Mouse (Mus musculus): ENCODE measurements at regions not wholly inside any gene's neighbourhood (a gene's known extent, or its start where the extent isn't known, plus 50 kb on each side); places are given as distances from the start of the nearest gene placed in this dataset.
"Not testable (repeated sequence)": the region's sequence is repeated elsewhere in the genome, so short reads cannot be mapped to it uniquely, and the experiment has no call there.

DNA sequence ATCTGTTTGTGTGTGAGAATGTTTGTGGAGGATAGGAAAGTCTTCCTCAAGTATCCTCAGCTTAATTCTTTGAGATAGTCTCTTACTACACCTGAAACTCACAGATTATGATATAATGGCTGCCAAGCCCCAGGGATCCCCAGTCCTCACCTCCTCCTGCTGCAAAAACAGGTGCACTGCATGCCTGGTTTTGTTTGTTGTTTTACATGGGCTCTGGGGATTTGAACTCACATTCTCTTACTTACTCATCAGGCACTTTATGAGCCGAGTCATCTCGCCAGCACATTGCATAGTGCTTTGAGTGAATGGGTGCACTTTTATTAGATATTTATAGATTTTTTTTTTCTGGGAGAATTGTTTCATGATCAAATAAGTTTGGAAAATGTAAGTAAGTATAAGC is 56.3 kb downstream of the Mterf1b start:
- DNase-seq, result no peak

DNA sequence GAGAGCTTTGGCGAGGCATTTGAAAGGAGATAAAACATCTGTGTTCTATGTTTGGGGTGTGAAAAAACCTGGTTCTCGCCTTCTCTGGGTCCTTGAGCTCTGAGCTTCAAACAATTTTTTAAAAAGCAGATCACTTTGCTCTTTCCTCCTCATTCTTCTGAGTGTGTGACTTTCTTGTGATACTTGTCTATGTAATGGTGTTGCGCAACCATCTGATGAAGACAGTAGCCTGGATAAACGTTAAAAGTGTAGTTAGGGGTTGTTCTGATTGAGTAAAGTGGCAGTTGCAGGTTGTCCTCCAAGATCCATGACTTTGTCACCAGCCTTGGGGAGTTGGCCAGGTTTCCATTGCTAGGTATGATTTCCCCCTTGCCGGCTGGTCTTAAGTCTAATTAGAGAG is 62.1 kb downstream of the Mterf1b start:
- not testable (repeated sequence) for DNase-seq

DNA sequence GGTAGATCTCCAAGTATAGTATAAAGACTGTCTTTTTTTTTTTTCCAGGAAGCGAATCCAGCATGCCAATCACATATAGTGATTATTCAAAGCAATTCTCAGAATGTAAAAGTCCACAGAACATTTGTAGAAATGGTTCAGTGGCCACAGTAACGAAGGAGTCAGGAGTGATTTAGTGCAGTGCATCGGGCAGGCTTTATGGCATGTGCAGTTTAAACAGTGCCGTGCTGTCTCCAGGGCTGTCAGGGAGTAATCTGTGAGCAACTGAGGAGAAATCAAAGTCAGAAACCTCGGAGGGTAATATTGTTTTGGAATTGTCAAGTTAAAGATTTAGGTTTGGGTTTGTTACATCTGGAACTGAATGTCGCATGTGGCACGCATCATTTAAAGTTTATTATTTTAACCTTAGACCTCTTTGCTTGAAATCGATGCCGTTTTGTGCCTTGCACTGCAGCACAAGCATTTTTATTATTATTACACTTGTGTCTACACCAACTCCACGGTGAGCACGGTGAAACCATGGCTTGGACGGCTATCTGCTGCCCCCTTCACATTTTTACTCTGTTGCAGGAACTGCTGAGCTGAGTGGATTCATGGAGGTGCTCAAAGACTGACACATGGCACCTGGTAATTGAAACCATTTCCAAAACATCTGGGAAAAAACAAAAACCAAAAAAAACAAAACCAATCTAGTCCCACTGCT is 65.0 kb downstream of the Mterf1b start:
- DNase-seq, result no peak

DNA sequence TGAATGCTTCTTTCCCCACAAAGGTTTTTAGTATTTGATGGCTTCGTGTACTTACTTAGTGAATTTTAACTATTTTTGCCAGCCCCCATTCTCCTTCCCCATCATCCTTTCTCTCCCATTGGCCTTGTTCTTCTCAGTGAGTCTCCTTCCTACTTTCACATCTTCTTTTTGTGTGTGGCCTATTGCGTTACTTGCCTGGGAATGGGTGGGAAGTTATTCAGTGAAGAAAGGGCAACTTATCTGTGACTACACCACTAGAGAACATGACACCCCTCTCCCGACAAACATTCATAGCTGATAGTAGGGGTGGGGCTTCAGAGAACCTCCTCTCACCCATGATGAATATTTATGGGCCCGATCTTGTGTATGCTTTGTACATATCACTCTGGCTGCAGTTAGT is 67.1 kb downstream of the Mterf1b start:
- DNase-seq, result no peak

DNA sequence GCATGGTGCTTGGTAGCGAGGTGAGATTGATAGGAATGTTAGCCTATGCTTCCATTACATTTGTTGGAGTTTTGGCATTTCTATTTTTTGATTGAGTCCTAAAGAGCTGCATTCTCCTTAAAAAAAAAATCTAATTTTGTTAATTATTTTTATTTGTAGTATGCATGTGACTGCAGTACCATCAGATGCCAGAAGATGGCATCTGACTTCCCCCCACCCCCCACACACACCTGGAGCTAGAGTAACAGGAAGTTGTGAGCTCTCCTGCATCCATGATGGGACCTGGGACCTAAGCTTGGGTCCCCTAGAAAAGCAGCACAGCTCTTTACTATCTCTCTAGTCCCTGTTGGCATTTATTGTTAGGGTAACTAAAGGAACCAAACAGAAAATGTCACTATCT is 70.5 kb downstream of the Mterf1b start:
- DNase-seq, result no peak

DNA sequence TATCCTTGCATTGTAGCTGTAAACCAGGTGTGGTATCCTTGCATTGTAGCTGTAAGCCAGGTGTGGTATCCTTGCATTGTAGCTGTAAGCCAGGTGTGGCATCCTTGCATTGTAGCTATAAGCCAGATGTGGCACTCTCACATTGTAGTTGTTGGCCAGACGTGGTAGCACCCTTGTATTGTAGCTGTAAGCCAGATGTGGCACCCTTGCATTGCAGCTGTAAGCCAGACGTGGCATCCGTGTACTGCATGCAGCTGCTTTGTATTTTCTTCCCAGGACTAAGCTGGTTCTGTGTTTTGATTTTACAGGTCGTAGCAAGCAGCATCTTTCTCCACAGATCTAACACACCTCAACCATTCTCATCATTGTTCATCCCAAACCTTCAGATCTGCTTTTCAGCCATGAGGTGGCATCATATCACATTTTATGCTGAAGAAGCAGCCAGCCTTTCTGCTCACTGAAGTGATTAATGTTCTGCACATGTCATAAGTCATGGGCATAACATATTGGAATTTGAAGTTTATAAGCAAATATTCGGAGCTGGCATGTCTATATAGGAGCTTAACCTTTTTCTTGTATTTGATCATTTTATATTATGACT is 71.5 kb downstream of the Mterf1b start:
- DNase-seq, result peak; percentile 8

DNA sequence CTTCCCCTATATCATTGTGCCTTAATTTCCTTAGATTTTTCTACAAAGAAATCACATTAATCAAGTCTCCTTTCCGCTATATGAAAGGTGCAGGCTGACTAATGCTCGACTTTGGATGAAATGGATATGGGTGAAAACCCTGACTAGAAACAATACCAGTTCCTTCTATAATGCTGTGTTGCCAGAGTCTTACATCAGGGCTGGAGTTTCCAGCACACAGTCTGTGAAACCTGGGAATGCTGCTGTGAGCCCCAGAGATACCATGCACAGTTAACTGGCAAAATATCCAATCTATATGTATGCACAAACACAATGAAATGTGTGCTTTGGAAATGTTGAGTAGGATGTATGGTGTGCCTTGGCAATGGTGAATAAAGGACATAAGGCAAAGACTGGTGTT is 75.5 kb downstream of the Mterf1b start:
- no peak for DNase-seq

DNA sequence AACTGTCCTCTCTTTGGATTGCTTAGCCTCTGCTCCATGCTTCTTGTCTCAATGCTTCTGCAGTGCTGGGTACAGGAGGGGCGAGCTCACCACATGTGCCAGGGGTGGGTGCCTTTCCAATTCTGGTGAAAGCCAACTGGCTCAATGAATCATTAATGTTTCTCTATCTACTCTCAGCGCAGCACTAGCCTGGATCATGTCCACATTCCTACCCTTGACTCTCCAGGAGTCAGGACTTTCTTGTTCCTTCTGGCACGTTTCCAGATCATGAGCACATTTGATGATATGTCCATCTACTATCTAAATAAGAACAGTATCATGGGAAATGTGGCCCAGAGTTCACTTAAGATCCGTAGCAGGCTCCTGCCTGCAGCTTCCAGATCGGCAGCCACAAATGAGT is 80.8 kb downstream of the Mterf1b start:
- DNase-seq, result no peak

DNA sequence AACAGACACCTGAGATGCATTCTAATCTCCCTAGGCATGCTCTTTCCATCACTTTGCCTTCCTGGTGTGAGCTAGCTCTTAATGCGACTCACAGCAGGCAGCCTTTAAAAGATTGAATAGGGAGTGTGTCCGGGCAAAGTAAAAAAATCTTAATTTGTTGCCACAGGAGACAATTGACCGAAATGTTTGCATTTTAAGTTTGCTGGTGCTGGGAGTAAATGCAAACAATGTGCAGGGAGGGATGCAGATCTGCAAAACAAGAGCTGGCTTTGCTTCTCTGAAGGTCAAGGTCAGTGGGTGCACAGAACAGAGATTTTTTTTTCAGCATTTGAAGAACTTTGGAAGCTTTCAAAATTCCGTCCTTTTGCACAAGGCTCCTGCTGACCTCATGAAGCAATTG is 111.4 kb downstream of the Mterf1b start:
- no peak for DNase-seq

DNA sequence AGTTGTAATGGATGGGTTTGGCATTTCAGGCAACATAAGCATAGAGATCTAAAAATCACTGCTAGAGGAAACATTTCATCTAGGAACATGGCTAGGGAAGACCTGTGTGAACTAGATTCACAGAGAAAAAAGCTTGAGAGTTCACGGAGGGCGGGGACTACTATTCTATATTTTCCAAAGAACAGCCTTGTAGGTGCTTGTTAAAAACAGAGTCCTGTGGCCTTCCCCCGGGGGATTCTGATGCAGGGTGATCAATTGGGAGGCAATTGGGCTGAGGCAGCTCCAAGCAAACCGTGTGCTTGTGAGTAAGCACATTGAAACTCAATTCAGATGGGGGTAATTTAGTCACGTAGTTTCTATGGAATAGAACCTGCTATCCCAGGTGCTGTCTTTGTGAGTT is 112.0 kb downstream of the Mterf1b start:
- DNase-seq, result no peak

DNA sequence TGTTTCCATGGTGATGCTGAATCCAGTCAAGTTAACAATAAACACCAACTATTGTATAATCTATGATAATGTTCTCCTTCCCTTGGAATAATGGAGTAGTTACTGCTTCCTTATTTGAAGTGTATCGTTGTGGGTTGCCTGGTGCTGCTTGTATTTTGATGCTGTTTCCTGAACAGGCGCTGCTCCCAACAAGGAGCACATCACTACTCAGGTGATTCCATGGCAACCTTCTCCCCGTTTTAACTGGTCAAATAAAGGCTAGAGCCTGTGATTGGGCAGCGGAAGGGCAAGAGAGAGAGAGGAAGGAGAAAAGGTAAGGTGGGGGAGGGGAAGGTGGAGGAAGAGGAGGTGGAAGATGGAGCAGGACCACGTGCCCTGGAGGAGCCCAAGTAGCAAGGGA is 116.3 kb downstream of the Mterf1b start:
- DNase-seq, result no peak

DNA sequence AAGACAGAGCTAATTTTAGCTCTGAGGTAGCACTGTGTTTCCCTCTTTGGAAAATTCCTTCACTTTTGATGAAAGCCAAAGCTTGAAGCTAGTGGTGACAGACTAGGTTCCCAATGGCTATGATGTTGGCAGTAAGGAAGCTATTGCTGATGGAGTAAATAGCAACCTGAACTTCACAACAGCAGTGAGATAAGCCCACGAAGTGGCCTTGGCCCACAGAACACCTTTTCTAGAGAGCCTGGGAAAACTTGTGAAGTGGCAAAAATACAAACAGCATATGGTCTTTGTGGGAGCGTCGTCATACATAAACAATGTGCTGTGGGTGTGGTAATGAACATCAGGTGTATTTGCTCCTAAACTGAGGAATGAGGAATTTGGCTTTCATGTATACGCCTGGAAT is 119.0 kb downstream of the Mterf1b start:
- no peak for DNase-seq

DNA sequence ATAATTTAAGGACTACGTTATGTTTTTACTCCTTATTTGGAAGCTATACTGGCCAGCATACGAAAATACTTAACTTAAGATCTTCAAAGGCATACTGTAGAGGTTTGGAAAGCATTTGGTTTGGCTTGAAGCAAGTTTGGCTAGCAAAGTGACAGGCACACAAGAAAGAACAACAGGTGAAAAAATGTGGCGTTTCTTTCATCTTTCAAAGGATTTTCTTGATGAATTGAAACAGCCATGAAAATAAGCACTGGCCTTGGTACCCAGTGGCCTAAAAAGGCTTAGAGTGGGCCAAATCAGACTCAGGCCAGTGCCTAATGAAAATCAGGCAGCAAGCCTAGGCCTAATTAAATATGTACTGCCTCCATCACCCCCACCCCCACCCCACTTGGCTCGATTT is 119.4 kb downstream of the Mterf1b start:
- no peak for DNase-seq

DNA sequence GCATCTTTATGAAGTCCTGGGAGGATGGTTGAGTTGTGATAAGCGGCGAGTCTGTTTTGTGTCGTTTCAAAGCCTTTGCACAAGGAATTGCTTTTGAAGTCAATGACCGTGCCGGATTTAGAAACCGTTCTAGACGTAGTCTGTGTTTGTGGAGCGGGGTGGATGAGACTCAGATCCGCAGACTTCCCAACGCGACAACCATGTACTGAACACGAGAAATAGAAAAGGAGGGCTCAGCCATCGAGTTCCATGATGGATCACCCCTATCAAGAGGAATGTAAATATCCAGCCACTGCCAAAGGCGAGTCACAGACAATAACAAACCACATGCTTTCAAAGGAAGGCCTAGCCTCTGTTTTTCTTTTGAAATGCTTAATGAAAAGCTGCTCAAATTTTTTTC is 120.5 kb downstream of the Mterf1b start:
- DNase-seq, result no peak

DNA sequence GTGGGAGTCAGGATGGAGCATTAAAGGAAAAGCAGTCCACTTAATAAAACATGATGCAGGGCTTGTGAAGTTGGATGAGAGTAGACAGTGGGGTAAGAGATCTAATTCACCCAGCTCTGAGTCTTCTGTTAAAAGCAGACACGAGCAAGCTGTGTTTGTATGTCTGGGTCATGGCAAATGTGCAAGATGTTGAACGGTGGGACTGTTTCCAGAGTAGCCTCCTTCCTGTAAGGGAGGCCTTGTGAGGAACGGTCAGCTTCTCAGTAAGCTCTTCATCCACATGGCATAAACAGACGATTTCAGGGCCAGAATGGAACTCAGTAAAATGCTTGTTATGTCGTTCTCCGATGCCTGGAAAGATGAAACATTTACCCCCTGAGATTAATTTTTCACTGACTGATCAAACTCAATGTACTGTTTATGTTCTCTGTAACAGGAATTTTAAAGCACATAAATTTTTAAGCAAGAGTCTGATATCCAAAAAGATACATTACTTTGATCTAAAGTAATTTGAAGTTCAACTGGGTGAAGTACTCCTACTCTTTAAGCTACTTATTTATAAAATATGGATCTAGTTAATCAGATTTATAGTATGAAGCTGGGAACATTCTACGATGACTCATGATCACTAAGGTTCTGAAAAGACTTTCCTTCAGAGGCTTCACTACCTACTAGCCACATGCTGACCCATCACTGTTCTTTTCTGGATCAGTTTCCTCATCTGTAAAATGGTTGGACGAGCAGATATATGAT is 130.6 kb downstream of the Mterf1b start:
- no peak for DNase-seq

DNA sequence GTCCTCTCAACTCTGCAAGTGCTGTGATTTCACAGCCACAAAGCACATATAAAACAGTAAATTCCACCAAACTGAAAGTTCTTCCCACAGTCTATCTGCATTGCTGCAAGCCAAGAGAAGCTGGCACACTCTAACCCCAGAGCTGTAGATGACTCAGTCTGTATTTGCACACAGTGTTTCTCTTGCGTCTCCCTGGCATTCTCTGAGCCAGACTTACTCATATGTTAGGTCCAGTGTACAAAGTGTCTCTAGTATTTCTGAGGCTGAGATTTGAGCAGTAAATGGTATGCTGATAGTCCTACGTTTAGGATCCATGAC is 131.2 kb downstream of the Mterf1b start:
- no peak for DNase-seq

DNA sequence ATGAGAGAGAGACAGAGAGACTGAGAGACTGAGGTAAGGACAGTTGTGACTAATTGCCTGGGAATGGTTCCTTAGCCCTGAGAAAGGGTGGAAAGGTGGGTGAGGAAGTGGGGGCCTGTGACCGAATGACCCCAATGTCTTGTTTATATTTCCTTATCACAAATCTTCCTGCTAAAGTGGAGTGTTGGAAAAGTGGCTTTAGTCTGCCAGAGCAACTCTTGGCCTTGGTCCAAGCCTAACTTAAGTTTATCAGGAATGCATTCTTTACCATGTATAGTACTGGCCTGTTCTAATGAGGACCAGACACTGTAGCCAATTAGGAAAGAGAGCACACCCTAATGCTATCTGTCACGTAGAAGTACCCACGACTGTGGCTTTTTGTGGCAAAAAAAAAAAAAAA is 133.6 kb downstream of the Mterf1b start:
- no peak for DNase-seq

DNA sequence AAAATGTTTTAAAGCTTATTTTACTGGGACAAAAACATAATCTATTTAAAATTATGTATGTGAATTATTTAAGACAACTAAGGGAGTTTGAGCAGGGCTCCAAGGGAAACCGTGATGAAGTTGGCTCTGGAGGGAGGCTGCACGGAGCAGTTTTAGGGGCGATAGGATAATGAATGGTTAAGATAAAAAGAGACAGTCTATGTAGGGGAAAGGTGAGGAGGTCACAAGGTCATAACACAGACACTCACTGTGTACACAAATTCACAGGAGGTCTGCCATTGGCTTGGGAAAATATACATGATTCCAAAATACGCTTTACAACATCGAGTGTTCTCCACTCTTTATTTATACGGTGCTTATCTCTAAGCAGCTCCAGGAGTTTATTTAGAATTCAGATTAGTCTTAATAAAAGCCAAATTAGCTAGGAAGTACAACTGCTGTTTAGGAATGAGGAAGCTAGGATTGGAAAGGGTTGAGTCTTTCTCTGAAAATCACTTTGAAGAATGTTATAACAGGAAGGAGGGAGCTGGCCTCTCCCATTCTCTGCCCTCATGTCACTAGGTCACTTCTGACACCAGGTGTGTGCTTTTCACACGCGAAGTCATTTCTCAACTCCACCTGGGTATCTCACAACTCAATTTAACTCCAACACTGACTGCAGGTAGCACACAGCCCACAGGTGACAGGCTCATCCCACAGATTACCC is 134.3 kb downstream of the Mterf1b start:
- no peak for DNase-seq

DNA sequence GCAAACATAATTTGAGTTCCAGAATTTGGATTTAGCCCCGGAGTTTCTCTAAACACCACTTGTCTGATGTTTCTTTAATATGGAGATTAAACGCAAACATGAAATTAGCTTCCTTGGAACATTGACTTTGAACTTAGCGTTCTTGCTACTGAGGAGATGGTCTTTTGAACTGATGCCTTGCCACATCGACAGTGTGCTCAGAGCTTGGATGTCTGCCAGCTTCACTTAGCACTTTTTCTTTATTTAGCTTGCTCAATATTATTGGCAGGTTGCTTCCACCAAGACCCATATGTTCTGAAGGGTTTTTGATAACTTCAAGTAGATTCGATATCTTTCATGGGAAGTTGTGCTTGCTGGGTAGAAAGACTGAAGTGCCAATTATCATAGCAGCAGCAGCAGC is 143.5 kb downstream of the Mterf1b start:
- DNase-seq, result no peak

DNA sequence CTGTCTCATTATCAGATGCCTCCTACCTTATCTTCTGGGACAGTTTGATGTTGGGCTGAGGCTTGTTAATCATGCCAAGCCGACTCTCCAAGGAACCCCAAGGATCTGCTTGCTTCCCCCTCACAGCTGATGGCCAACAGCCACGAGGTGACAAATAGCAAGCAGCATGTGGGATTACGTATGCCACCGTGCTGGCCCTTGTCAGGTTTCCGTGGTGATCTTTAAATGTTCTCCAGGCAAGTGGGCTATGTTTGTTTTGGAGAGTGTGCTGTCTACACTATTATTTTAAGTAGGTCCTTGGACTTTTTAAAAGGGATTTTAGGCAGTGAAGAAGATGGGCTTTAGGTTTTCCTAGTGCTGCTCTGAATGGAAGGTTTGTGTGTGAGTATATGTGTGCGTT is 149.8 kb downstream of the Mterf1b start:
- no peak for DNase-seq

DNA sequence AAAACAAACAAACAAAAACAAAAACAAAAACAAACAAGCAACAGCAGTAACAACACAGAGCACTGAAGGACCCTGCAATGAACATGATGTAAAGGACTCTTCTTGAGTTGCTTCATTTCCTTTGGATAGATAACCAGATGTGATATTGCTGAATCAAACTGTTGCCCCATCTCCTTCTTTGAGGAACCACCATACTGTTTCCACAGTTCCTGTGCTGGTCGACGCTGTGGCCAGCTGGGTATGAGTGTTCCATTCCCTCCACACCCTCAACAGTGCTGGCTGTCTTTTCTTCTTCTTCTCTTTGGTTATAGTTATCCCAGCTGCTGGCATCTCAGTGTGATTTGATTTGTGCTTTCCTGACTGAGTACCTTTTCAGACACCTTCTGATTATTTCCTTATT is 152.3 kb downstream of the Mterf1b start:
- no peak for DNase-seq

DNA sequence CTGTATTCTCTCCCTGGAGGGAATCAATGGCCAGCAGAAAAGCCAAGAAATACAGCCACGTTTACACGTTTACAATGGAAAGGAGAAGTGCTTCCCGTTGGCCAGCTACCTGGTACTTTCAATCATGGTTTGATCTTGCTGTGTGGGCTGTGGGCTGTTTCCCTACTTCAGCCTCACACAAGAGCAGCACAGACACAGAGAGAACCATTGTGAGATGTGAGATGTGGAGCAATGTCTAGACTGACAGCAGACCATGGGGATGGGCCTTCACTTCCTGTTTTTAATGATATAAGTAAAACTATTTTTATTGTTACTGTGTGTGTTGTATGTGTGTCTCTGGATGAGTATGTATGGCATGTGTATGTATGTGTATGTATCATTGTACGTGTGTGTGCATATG is 156.2 kb downstream of the Mterf1b start:
- DNase-seq, result no peak

DNA sequence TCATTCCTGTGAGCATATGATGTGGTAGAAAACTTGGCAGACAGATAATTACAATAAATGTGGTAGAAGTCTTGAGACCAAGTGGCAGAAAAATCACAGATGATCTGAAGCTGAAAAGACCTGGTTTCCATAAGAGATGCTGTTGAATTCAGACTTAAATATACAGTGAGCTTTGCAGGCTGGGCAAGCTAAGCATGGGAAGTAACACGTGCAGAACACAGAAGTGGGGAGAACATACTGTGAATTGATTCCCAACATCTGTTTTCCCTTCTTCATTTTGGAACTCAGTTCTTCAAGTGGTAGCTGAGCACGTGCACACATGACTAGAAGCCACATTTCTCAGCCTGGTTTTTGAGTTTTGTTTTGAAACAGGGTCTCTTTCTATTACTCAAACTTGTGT is 157.8 kb downstream of the Mterf1b start:
- no peak for DNase-seq

DNA sequence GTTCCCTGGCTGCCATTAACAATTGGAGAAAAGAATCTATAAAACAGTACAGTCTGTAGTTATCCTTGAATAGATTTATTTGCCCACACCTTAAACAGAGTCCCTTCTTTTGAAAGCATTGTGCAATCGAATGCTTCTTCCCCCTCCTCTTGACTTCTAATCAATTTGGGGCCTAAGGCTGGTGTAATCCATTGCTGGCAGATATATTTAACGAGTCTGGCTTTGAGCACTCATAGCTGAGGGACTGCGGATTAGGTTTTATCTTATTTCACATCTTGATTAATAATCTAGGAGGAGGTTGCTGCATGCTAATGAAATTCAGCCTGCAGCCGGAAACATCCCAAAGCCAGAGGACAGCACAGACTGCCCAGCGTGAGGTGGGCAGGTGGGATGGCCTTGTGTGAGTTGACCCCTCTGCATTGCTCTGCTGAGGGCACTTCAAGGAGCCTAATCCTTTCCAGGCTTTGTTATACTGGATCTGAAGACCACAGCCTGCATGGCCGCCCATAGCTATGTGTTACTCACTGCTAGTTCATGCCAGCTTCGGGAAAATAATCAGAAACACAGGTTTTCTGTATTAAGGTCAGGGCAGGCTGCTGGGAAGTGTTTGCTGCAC is 163.6 kb downstream of the Mterf1b start:
- no peak for DNase-seq
